ENCODE assay signal across 27 mouse cellular contexts in the genomic region with DNA sequence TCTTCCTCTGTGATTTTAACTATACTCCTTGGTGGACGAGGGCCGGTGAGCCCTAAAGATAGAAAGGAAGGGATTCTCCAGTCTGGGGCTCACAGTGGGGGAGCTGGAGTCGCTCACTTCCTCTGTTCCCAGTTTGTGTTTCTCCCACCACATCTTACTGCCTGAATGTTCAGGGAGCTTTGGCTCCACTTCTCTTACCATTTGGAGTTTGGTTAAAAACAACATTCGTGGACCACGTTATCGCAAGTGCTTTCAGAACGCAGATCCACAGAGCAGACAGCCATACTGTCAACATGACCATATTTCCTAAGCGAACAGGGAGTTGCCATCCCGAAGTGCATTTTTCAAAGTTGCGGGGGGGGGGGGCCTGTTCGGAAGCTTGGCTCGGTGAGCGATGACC.
"Had no signal": no experiment of that assay in that cellular context is flagged by ENCODE, and none has a peak within 500 bp of the region (broad histone marks: within the 10 kb centered on the region; RNA-seq: fewer than 3 reads in every experiment).

No protein-coding gene starts in this region.

- DNase-seq: cerebellum, adult 8-10 months; cerebellum, adult 9-10 months; cerebellum, postnatal 10 days; cerebellum, postnatal 14 days; cerebellum, postnatal 25 days; cerebellum, postnatal 36 days; embryo, embryonic 11 days; gastrocnemius, adult 2 months; gastrocnemius, postnatal 10 days; gastrocnemius, postnatal 14 days; gastrocnemius, postnatal 25 days; gastrocnemius, postnatal 36 days; heart, adult 11 months; heart, adult 18-20 months; heart, adult 2 months had no signal

- H3K36me3 ChIP-seq: embryonic facial prominence, embryonic 10.5 days; embryonic facial prominence, embryonic 12.5 days; embryonic facial prominence, embryonic 13.5 days; embryonic facial prominence, embryonic 15.5 days; forebrain, embryonic 10.5 days; forebrain, embryonic 15.5 days; heart, embryonic 10.5 days; heart, embryonic 12.5 days had no signal

- H3K27ac ChIP-seq: embryonic facial prominence, embryonic 10.5 days; embryonic facial prominence, embryonic 12.5 days; embryonic facial prominence, embryonic 13.5 days; embryonic facial prominence, embryonic 15.5 days; forebrain, embryonic 10.5 days; forebrain, embryonic 13.5 days; forebrain, embryonic 15.5 days; gastrocnemius, adult 2 months; heart, adult 2 months; heart, embryonic 10.5 days had no signal

- H3K9me3 ChIP-seq: embryonic facial prominence, embryonic 10.5 days; embryonic facial prominence, embryonic 12.5 days; embryonic facial prominence, embryonic 13.5 days; embryonic facial prominence, embryonic 15.5 days; forebrain, embryonic 10.5 days; forebrain, embryonic 13.5 days; forebrain, embryonic 15.5 days; heart, embryonic 10.5 days; heart, embryonic 12.5 days had no signal

- H3K27me3 ChIP-seq: embryonic facial prominence, embryonic 12.5 days; embryonic facial prominence, embryonic 15.5 days; forebrain, embryonic 13.5 days; forebrain, embryonic 15.5 days; heart, embryonic 12.5 days had no signal

- ATAC-seq: forebrain, embryonic 13.5 days; forebrain, embryonic 14.5 days; forebrain, embryonic 15.5 days had no signal

- H3K4me2 ChIP-seq: embryonic facial prominence, embryonic 12.5 days; embryonic facial prominence, embryonic 13.5 days; embryonic facial prominence, embryonic 15.5 days; forebrain, embryonic 13.5 days; forebrain, embryonic 15.5 days; heart, embryonic 11.5 days; heart, embryonic 12.5 days had no signal

- H3K4me3 ChIP-seq: embryonic facial prominence, embryonic 10.5 days; embryonic facial prominence, embryonic 12.5 days; embryonic facial prominence, embryonic 13.5 days; embryonic facial prominence, embryonic 15.5 days; erythroblast, embryonic 14.5 days; forebrain, embryonic 10.5 days; forebrain, embryonic 13.5 days; forebrain, embryonic 15.5 days; gastrocnemius, adult 2 months; heart, adult 2 months; heart, embryonic 10.5 days; heart, embryonic 12.5 days had no signal

- H3K9ac ChIP-seq: embryonic facial prominence, embryonic 12.5 days; embryonic facial prominence, embryonic 13.5 days; embryonic facial prominence, embryonic 15.5 days; forebrain, embryonic 13.5 days; forebrain, embryonic 15.5 days; heart, embryonic 12.5 days had no signal
